Mouse (Mus musculus) lung, postnatal 0 days (tissue): ENCODE results near the gene Chit1.

Experiments
- CTCF ChIP-seq: IDR thresholded peaks from 2 replicates; pipeline ENCODE4 v1.5.1; 2016; ENCODE audit warnings: antibody characterized with exemption, mild to moderate bottlenecking
- EP300 ChIP-seq: IDR thresholded peaks from 2 replicates; pipeline ENCODE4 v1.6.1; 2016; ENCODE audit warnings: antibody characterized with exemption, mild to moderate bottlenecking, control low read depth

DNA sequence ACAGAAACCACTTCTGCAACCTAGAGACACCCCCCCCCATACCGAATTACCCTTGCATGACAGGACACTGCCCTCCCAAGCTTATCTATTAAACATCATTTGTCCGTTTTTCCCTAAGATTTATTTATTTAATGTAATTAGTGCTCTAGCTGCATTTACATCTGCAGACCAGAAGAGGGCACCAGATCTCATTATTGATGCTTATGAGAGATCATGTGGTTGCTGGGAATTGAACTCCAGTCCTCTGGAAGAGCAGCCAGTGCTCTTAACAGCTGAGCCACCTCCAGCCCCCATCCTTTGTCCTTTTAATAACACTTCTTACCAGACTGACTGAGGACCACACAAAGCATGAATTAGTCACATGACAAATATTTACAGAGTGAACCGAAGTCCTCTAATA lies 43.6 kb downstream of the Chit1 start:
- TF ChIP-seq CTCF (peak; percentile 63), EP300 (no peak)
